Mouse (Mus musculus): Measurements from ENCODE around the gene Adamts16. TPM values are rescaled to one million over a fixed set of nuclear protein-coding genes. Genes with fewer than 3 reads are reported as not detected.

Adamts16 gene
- total RNA-seq, 2 experiments from 2014 or later = 4.4 to 4.7 TPM

Other genes starting within 250 kb of the Adamts16 start
- 10 to 100 TPM; 60.7 to 69.3 TPM for gene Ice1, start 204.2 kb downstream of the Adamts16 start, total RNA-seq (2021)

Data from left cerebral cortex, postnatal 25 days (tissue).